Mouse (Mus musculus) lung, postnatal 25 days (tissue): ENCODE results near the gene Smad6.
A peak's percentile ranks its signal among the peaks of the same experiment; 100 is the strongest.

Source experiments
- DNase-seq: peaks from one replicate; pipeline ENCODE4 v3.0.0; 2022; ENCODE audit warnings: low spot score

Gene Smad6

DNA sequence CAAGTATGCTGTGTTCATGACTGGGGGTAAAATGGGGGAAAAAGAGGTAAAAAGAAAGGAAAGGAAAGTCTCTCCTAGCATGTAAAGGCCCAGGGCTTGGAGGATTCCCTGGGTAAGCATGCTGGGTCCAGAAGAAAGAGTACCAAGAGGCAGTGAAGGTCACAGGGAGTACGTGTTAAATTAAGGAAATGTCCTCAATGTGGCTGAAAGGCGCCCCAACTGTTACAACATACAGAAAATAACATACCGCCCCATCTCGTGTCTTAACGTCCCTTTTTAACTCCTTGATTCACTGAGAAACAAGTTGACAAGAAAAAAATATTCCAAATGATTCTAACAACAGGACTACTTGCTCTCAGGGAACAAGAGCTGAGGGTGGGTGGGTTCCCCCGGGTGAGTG is 36.7 kb downstream of the Smad6 start:
- DNase-seq = no peak

DNA sequence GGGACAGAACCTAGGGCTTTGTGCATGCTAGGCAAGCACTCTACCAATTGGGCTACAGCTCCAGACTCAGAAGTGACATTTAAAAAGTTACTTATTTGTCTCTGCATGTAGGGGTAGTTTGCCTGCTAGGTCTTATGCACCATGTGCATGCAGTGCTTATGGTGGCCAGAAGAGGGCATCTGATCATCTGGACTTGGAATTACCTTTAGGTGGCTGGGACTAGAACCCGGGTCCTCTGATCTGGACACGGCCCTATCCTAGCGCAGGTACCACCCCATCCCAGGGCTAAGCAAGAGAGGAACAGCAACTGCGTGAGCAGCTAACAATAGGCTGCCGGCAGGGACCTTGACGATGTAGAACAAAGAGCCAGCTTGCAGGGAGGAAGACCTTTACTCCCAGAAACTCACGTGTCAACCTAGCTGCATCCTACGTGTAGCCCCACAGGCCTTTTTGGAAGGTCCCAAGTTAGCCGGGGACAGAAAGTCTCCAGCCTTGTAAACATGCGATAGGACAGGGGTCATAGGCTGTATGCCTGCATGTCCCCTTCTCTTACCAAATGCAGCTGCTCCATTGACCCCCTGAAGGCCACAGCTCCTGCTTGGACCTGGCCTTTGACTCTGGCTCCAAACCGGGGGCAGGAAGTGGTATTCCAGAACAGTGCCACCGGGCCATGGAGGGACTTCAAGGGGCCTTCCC is 38.8 kb downstream of the Smad6 start:
- no peak for DNase-seq

DNA sequence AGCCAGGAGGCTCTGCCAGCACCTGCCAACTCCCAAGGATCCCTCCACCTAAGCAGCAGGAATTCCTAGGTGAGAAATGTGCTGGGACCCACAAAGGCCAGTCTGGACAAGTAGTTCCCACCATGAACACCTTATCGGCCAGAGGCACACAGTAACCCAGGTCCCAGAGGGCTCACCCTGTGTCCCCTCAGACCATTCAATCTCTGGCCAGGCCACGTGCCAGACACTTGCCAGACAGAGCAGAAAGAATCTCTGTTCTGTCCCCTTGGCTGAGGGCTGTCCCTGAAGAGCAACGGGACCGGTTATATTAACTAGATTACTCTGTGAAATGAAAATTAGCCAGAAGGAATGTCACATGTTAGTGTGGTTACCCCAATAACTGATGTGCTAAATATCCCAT is 39.9 kb downstream of the Smad6 start:
- DNase-seq = no peak

DNA sequence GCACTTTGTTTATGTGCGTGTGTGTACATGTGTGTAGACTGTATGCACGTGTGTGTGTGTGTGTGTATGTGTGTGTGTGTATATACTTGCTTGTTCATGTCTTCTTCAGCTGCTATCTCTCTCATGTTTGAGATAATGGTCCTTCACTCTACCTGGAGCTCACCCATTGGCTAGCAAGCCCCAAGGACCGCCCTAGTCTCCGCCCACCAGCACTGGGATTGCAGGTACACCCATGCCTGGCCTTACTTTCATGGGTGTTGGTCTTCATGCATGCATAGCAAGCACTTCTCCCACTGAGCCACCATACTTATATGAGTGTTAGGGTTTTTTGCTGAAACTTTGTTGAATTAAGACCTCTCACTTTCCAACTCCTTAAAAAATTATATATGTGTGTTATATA is 40.5 kb downstream of the Smad6 start:
- no peak for DNase-seq

DNA sequence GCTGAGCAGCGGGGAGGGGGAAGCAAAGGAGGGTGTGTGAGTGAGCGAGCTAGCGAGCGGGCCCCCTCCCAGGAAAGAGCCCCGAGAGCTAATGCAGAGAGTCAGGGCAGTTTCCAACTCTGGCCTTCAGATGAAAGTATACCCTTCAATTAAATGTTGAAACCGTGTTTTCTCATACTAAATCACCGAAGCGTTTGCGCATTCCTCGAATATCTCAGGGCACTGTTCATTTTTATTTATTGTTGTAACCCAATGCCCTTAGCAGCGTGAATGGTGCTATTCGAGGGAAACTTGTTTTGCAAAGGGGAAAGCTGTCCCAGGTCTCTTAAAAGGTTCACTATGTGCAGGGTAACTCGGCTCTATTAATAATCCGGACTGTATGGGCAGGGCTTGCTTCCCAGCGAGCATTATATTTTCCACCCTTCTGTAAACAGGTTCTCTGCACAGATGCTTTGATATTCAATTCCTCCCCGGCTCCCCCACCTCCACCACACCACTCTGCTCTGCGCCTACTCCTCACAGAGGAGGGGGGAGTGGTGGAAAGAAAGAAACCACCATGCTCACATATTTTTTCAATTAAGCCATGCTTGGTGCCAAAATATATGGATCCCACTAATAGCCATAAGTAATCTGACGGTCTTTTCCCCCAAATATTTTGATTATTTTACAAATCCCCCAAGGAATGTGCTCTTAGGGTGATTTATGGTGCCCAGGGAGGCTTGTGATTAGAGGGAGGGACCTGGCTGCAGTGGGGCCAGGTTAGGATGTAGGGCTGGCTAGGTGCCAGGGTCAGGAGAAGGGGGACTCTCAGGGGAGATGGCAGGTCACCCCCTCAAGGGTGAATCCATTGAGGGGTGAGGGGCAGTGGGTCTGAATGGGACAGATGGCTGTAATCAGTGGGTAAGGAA is 41.4 kb downstream of the Smad6 start:
- DNase-seq = no peak

DNA sequence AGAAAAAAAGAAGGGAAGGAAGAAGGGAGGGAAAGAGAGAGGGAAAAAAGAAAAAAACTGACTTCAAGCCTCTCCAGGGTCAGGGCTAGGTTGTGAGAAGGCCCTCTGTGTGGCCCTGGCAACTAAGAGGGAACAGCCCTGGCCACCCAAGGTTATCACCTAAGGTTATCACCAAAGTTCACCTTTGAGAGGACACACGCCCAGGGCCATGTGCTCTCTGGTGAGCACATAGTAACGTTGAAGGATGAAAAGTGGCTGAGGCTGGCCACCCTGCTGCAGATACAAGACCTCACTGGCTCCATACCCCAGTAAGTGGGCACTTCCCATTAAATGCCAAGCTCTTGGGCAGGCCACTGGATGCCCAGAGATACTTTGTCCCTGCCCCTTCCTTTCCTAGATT is 42.6 kb downstream of the Smad6 start:
- no peak for DNase-seq

DNA sequence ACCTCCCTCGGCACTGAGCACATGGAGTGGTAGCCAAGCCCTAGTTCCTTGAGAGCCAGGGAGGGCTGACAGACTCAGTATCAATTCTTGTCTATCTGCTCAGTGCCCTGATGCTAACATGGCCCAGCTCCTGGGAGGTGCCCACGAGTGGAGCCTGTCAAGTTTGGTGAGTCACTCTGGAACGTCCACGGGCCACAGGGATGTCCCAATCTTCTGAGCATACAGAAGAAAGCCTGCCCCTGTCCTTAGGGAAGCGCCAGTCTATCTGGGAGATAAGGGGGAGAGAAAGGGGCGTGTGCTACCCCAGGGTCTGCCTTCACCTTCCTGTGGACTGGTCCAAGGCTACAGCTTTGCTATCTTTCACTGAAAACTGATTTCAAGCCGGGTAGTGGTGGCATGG is 43.2 kb downstream of the Smad6 start:
- no peak for DNase-seq

DNA sequence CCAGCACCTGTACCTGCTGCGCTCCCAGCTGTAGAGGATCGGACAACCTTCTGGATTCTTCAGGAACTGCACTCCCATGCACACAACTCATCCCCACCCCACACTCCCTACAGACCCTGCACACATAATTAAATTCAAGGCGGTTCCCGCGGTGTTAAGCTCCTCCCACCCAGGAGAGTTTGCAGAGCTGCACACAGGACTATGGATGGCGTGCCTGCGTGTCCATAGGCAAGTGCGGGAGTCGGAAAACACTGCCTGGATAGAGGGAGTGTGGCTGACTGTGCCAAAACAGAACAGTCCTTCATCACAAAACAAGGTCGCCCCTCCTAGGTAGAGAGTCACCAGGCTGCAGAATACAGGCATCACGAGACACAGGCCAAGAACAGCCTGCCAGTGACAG is 45.9 kb downstream of the Smad6 start:
- DNase-seq = no peak

DNA sequence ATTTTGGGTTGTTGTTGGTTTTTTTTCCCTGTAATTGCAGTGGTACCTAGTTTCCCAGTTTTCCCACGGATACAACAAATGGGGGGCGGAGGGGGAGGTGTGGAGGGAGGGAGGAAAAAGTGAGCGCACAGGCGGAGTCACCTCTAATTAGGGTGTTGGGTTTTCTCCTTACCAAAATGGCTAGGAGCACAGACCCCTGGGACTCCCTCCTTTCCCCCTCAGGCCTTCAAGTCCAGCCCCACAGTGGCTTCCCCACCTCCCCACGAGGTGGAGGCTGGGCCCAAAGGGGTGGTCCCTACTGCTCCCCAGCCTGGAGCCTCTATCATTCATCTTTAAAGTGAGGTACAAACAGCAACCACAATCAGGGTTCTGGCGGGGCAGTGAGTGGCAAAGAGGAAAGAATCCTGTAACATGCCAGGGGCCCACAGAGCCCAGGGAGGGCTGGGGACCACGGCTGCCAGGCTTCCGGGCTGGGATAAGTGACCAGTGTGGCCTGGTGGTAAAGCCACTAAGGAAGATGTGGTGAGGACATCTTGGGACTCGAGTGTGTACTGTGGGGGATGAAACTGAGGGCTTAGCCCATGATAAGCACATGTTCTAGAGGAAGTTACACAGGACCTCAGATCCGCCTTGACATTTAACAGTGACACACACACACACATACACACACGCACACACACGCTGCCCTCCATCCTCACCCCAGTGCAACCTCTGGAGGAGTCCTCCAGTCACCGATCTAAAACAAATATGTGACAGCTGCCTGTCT is 47.4 kb downstream of the Smad6 start:
- no peak for DNase-seq

DNA sequence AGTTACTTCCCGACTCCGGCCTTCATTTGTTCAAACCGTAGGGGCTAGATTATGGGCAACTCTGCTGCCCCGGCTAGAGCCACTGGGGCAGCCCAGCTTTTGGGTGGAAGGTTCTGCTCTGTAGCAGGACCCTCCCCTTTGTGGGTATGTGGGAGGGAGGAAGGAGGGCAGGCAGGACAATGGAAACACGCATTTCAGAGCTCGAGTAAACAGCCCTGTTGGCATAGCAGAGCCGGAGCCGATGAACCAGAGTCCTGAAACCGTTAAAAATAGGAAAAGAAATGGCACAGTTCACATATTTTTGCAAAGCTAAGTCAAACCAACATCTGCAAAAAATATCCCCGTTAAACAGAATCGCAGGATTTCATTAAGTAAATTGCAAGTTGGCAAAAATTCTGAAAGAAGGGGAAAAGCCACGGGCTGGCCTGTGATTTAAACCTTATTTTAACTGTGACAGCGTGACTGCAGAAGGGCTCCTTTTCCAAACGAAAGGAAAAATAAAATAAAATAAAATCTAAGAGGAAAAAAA is 48.1 kb downstream of the Smad6 start:
- no peak for DNase-seq

DNA sequence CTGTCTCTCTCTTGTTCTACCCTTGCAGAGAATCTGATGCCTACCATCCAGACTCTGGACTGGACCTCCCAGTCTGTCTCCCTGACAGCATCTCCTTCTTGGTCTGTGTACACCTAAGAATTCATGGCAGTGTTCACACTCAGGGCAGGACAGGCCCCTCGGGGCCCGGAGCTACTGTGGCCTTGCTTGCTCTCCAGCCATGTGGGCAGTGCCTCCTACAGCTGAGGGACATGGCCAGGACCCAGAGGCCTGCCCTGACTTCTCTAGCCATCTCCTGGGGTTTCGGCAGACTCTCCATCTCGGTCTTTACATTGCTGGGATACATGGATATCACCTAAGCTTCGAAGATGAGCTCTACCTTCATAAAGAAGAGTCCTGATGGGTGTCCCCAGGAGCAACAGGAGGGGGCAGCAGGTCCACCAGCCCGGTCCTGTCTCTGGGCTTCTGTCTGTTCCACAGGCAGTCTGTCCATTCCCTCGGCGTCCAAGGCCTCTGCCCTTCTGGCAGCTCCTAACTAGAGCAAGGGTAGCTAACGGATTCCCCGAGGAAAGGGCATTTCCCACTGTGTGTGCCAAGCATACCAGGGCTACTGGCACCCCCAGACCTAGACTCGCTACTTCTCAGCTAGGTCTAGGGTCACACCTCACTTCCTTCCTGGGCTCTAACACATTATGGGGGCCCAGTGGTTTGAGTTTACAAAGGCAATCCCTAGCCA is 49.1 kb downstream of the Smad6 start:
- no peak for DNase-seq

DNA sequence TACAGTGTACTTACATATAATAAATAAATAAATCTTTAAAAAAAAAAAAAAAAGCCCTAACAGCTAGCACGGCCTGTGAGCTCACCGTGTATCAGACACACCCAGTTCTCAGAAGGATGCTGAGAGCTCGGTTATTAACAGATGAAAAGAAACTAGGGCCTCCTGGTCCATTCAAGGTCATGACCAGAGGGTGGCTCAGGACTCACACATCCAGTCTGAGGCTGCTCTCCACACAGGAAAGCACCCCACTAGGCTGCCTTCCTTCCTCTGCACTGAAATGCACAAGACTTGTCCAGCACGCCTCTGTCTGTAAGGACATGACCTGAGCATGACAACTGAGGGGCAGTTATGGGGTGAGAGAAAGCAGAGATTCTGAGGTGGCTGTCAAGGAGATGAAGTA is 50.3 kb downstream of the Smad6 start:
- DNase-seq = no peak

DNA sequence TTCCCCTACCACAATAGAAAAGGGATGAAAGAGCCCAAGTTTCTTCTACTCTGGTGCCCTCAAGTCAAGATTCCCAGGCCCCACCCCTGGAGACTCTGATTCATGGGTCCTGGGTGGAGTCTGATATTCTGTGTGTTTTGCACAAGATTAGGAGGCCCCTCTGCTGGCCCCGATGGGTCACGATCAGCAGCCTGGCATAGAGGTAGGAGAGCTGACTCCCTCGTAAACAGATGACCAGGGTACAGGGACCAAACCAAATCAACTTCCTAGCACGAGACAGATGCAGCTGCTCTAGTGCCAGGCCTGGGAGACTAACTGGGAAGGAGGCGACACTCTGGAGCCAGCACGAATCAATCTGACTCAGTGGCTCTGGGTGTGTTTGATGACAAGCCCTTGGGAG is 51.0 kb downstream of the Smad6 start:
- DNase-seq = no peak

DNA sequence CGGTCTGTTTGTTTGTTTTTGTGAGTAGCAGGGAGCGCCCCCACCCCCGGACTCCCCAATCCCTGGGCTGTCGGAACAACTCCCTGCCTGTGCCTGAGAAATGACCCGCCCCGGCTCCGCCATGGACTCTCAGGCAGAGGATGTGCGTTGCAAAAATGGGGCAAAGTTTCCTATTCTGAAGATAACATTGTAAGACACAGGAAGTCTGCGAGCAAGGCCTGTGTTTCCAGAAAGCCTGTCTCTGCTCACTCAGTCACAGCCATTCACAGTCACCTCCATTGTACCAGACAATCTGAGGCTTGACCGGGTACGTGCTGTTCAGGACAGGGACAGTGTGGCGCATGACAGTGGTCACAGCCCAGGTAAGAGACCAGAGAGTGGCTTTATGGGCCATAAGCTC is 51.5 kb downstream of the Smad6 start:
- DNase-seq = peak; percentile 58

DNA sequence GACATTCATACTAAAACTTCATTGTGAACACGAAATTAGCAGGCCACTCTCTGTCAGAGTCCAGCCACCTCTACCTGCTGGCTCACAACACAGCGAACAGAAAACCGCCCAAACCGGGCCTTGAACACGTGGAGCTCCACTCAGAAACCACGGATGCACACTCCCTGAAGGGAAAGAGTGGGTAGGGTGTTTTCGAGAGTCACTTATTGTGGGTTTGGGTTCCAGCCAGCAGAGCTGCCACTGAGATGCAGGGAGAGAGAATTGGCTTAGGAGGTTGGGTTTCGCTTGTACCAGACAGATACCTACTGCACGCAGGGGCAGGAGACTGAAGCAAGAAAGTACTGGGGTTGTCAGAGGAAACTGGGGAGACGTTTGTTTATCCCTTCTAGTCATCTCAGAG is 52.4 kb downstream of the Smad6 start:
- DNase-seq = no peak

DNA sequence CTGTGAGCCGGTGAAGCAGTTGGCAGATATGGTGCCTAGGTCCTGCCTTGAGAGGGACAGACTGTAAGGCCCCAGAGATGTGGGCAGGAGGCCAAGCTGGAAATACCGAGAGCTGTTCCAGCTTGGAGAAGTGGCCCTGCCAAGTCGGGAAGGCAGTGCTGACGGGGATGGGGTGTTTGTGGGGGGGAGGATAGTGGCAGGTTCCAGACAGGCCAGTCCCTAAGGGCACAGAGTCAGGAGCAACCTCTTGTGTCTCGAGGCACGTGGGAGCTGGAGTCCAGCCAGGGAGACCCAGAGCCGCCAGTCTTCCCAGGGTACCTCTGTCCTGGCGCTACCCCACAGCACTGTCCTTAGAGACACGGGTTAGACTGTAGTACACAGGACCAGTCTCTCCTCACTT is 53.3 kb downstream of the Smad6 start:
- peak; percentile 95 for DNase-seq

DNA sequence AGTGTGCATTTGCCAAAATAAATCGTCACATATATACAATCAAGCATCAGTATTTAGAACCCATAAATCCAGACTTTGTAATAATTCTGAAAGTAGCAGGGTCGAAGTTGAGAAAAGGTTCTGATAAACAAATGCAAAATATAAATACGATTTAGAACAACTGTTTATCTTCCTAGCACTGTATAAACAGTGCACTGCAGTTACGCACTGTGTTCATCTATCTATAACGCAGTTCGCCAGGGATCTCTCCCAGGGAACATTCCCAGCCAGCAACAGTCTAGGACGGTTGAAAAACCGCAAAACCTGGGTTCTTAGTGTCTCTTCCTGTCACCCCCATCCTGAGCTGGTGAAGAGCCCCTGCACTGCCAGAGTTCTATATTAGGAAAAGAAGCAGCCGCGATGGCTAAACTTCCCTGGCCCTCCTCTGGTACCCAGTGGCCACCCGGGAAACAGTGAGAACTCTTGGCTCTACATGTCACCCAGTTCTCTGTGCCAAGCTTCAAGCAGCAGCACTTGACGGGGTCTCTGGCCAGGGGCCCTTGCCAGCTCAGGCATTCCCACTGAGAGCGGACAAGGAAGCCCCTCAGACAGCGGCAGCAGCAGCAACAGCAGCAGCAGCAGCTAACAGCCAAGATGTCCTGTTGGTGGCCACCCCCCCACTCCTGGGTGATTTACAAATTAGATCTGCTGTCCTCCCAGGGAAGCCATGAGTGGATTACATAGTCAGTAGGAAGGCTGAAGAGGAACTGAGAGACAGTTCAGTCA is 54.3 kb downstream of the Smad6 start:
- no peak for DNase-seq

DNA sequence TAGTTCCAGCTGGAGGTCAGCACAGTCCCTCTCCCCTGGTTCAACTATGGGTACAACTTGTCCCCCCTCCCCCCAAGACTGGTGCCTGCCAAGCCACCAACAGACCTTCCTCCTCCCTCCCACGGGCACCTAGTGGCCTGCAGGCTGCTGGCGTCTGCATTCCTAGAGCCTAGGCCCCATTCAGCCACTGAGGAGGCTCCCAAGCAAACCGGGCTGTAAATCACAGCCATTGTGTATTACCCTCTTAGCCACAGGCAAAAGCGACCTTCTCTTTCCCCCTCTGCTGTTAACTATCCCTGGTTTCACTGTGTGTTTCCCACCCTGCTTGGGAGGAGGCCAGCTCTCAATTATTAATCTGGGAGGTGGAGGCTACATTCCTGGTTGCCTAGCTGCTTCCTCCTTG is 56.3 kb downstream of the Smad6 start:
- no peak for DNase-seq

DNA sequence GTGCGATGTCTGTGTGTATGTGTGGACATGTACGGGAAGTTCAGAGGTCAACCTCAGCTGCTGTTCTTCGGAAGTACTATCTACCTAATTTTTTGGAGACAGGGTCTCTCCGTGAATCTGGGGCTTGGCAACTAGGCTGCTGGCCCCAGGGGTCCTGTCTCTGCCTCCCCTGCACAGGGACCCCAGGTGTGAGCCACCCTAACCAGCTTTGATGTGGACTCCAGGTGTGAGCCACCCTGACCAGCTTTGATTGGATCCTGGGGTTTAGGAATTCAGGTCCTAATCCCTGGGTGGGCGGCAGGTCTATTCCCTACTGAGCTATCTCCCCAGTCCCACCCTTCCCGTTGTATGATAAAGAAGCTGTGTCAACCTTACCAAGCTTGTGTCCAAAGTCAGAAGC is 60.0 kb downstream of the Smad6 start:
- DNase-seq = no peak

DNA sequence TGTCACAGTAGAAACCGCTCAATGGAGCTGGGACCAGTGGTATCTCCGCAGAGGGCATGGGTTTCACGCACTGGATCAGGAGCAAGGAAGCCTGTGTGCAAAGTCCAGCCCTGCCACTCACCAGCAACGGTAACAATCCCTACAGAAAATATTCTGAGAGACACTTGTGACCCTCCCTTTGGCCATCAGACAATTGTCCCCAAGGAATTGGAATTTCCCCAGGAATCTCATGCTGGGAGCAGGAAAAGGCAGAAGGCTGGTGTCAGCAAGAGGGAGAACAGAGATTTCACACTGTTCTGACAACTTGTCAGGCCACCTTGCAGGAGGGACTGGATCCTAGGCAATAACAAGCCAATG is 61.1 kb downstream of the Smad6 start:
- DNase-seq = no peak
